Mouse (Mus musculus): Measurements from ENCODE around the gene Gm3409.
"Not testable (repeated sequence)": the region's sequence is repeated elsewhere in the genome, so short reads cannot be mapped to it uniquely, and the experiment has no call there.

- TF ChIP-seq POLR2A (IDR thresholded peaks at IDR 0.05; ENCODE audit: extremely low read depth, insufficient read depth, low read length); CTCF (IDR thresholded peaks at IDR 0.05; ENCODE audit: low read depth, low read length): not testable (repeated sequence)
Measured at GRCm38 (mm10) chr5:146570179-146570578, 32.7 kb downstream of the Gm3409 start.

Measured in liver, adult 2 months (tissue).